Mouse (Mus musculus) ovary, postnatal 14 days (tissue): ENCODE measurements at regions not wholly inside any gene's neighbourhood (a gene's known extent, or its start where the extent isn't known, plus 50 kb on each side); places are given as distances from the start of the nearest gene placed in this dataset.
"Not testable (repeated sequence)": the region's sequence is repeated elsewhere in the genome, so short reads cannot be mapped to it uniquely, and the experiment has no call there.

Experiments used
- DNase-seq: peaks from one replicate; pipeline ENCODE4 v3.0.0; 2022; ENCODE audit warnings: low spot score

DNA sequence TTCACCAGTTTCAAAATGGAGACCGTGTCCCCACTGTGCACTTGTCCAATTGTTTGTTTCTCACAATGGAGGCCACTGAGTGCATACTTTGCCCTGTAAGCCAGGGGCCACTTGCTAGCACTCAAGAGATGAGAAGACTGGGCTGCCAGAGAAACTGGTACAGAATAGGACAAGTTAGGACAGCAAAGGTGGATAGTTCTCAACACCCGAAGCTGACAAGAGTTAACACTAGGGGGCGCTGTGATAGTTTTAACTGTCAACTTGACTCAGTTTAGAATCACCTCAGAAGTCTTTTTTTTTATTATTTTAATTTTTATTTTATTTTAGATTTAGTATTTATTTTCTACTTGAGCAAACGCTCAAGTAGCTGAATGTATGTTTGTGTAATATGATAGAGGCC is 188.2 kb upstream of the Asap2 start:
- DNase-seq: not testable (repeated sequence)

DNA sequence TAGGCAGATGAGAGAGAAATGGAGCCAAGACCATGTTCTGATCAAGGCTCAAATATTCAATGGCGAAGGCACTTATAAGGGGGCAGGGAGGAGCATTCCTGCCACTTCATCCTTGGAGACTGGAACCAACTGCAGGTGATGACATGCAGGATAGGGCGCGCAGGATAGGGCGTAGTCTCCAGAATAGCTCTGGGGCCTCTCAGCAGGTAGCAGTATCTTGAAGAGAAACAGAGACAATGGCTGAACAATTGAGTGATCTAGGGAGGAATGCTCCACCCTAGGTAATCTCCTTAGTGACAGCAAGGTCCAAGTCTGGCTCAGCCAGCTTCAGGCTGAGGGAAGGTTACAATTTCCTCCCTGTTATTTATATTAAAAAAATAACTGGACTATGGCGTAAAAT is 184.8 kb upstream of the Asap2 start:
- not testable (repeated sequence) for DNase-seq

DNA sequence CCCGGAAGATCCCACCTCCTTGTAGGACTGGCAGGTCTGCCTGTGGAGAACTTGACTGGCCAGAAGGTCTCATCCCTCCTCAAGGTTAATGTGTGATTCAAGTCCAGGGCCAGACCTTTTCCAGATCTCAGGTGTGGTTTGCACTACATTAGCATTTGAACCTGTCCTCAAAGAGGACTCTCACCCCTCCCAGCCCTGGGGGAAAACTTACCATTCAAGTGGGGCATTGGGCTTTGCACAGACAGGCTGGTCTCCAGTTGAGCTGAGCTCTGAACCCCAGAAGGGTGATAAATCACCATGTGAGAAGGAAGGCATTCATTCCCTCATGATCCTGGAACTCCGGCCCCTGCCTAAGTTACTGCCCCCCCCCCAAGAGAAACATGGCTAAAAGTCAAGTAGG is 183.6 kb upstream of the Asap2 start:
- DNase-seq: no peak

DNA sequence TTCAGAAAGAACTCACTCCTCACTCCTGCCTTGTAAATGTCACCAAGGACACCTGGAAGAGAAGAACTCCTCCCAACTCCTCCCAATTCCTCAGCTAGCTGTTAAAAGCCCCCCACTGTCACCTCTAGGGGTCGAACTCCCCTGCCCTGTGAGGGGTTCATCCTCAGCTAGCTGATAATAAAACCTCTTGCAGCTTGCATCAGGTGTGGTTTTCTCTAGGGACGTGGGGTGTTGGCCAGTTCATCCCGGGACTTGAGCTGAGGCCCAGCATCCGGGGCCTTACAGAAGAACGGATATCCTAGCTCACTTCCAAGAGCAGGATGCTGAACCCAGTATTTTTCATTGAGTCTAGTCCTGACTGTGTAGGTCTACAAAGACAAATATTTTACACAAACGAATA is 176.4 kb upstream of the Asap2 start:
- DNase-seq: not testable (repeated sequence)

DNA sequence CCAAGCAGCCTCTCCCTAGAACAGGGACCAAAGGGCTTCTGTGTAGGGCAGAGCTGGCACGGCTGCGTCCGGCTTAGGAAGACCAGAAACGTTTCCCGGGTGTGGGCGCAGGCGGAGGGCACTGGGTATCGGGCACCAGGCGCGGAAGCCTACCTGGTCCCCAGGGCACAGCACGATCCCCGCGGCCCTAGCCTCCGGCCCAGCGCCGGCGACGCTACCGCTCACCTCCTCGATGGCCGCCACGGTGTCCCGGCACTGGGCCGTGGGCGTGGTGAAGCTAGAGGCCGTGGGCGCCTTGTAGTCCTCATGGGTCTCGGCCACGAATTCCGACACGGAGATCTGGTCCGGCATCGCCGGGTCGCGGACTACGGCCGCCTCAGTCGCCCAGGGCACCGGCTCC is 175.1 kb upstream of the Asap2 start:
- not testable (repeated sequence) for DNase-seq

DNA sequence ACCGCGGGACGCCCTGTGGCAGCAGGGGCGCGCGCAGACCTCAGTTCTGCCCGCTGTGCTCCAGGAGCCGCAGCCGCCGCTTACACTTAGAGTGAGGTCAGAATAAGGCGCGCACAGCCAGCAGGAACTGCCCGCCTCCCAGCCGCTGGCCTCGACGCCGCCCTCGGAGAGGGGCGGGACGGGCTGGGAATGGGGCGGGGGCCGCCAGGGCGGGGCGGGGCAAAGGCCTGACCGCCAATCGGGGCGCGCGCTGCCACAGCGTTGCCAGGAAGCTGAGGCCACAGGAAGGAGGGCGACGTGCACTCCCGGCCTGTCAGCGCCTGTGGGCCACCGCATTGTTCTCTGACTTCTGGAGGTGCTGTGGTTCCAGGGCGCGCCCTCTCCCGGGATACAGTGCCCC is 174.7 kb upstream of the Asap2 start:
- peak; percentile 41 for DNase-seq

DNA sequence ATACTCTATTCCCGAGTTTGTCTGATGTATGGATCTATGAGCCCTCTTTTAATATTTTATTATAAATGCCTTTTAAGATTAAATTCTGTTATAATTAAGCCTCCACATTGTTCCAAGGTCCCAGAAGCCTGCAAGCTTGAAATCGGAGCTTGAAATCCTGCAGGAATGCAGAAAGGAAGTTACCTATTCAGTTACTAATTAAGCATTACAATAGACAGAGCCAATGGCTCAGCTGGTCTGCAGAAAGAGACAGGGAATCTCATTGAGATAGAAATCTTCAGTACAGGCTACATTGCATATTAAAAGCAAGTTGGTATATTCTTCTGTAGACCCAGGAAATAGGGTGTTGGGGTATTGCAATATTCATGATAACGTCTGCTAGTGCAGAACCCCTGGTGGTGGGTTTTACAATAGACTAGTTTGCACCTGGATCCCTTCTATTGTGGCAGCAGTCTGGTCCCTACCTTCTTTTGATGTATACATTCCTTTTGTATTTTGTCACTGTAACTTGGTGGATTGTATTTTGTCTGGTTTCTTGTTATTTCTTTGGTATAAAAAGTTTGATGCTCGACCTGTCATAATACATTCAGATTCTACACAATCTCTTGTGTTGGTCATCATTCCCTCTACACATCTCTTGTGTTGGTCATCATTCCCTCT is 146.5 kb upstream of the Asap2 start:
- not testable (repeated sequence) for DNase-seq

DNA sequence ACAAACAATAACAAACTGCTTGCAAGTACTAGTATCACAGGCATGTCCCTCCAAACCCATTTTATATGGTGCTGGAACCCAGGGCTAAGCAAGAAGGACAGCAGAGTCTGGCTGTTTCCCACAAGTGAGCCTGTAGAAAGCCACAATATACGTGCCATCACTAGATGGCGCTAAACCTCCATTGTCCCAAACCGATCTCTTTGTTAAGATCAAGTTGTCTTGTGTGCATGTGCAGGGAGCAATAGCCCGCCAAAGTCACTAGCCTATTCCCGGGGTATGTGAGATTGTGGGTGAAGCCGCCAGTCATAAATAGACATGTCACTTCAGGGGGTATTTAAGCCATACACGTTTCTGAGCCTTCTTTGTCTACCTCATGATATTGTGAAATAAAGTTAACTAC is 145.4 kb upstream of the Asap2 start:
- peak; percentile 9 for DNase-seq

DNA sequence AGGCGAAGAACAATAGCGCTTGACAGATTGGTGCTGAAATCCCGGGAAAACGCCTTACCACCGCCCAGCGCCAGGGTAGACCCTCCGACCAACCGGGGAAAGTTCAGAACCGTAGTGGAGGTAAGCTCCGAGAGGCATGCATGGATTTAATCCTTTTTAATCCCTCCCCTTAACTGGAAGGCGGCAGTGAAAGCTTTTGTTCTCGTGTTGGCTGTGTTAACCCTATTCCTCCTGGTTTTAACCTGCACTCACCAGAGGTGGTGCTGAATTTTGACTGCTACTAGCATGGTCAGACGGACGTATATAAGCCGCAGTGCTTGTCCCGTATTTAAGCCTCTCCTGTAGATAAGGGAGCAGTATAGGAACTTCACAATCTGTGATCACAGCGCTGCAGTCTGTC is 145.0 kb upstream of the Asap2 start:
- no peak for DNase-seq

DNA sequence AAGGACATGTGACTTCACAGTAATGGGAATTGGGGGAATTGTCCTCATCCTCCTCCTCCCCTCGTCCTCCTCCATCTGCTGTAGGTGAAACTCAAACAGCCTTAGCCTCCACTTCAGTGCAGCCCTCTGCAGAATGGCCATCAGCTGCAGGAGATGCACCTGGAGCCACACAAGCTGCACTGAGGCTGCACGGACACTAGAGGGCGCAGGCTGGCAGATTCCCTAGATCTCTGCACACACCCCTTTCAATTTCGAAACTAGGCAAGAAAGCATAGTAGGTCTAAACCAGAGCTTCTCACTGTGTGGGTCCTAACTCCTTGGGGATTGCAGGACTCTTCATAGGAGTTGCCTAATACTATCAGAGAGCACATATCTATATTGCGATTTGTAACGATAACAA is 106.2 kb upstream of the Asap2 start:
- DNase-seq: not testable (repeated sequence)

DNA sequence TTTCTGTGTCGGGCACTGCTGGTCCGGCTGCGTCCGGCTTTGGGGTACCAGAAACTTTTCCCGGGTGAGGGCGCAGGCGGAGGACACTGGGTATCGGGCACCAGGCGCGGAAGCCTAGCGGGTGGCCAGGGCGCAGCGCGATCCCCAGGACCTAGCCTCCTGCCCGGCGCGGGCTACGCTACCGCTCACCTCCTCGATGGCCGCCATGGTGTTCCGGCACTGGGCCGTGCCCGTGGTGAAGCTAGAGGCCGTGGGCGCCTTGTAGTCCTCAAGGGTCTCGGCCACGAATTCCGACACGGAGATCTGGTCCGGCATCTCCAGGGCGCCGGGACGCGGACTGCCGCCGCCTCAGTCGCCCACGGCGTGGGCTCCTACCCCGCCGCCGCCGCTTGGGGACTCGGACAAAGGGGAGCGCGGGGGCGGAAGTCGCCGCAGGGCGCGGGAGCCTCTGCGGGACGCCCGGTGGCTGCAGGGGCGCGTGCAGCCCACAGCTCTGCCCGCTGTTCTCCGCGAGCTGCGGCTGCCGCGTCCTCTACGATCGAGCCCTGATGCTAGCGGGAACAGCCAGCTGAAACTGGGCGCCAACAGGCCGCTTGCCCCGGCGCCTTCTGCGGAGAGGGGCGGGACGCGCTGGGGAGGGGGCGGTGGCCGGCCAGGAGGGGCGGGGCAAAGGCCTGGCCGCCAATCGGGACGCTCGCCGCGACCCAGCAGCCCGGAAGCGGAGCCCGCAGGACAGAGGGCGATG is 69.4 kb upstream of the Asap2 start:
- DNase-seq: peak; percentile 49

DNA sequence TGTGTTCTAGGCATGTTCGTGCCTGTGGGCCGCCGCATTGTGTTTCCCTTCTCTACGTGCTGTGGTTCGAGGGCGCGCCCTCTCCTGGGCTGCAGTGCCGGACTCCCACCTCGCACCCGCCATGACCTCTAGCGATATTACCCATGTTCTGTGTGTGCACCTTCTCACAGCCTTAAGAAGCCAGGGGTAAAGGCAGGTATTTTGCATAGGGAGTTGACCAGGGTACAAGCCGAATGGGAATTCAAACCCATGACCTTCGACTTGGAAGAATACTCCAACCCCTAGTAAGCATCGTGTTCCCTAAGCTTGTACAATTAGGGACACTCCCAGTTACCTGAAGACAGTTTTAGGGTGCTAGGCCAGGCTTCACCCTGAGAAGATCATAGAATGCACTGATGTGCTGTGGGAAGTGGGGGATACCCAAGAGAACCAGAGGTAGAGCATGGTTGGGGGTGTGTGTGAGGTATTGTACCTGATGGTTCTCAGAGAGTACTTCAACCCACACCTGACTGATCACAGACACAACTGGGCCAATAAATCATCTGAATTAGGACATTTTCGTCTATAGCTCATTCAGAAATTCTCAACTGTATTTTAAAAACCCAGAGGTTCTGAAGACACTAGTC is 68.7 kb upstream of the Asap2 start:
- DNase-seq: not testable (repeated sequence)

DNA sequence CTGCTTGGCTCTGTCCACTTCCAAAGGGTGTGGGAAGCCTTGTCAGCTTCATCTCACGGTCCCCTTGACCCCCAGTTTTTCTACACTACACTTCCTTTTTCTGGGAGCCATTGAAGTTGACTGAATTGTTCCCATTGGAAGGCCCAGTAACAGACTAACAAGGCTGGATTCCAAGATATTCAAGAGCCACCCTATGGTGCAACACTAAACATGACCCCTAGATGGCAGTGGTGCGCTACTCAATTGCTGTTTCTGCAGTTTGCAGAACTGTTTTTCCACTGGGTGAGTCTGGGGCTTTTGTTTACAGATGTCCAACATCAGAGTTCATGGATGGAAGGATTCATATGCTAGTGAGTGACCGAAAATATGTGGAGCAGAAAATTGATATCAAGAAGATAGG is 61.3 kb upstream of the Asap2 start:
- peak; percentile 19 for DNase-seq
